Mouse (Mus musculus) MEL (cell line): Measurements from ENCODE around the gene Syt2. TPM values are rescaled to one million over a fixed set of nuclear protein-coding genes. Genes with fewer than 3 reads are reported as not detected.
A peak's percentile ranks its signal among the peaks of the same experiment; 100 is the strongest.

Source experiments
- DNase-seq: peaks from one replicate; pipeline ENCODE4 v3.0.0; 2011; ENCODE audit warnings: low read depth, low spot score
- H3K27ac ChIP-seq: 2 replicates; pipeline ENCODE4 v1.5.1; 2012; ENCODE audit warnings: low read depth, mild to moderate bottlenecking, control low read depth, low read length, moderate library complexity; ENCODE audit not compliant: control insufficient read depth
- H3K27me3 ChIP-seq, 2 experiments: fragments of 150-350 bp in 1 of 2; sonication (generic) in 1 of 2; 2 replicates each; pipeline ENCODE4 v1.6.1; 2012; ENCODE audit warnings: low read length in 2 of 2, mild to moderate bottlenecking in 2 of 2, improper control_type of control experiment in 1 of 2, moderate library complexity in 1 of 2; ENCODE audit not compliant: insufficient read depth in 2 of 2, control insufficient read depth in 1 of 2
- H3K36me3 ChIP-seq, 2 experiments: 2 replicates each; pipeline ENCODE4 v1.6.1; 2012 to 2014; ENCODE audit warnings: low read length in 2 of 2, improper control_type of control experiment in 1 of 2, inconsistent platforms in 1 of 2, mild to moderate bottlenecking in 1 of 2; ENCODE audit not compliant: insufficient read depth in 2 of 2, control insufficient read depth in 1 of 2
- H3K4me1 ChIP-seq, 2 experiments: fragments of 150-350 bp in 1 of 2; sonication (generic) in 1 of 2; 2 replicates each; pipeline ENCODE4 v1.6.1; 2012; ENCODE audit warnings: low read length in 2 of 2, improper control_type of control experiment in 1 of 2, mild to moderate bottlenecking in 1 of 2; ENCODE audit not compliant: insufficient read depth in 2 of 2, control insufficient read depth in 1 of 2
- H3K4me3 ChIP-seq, 2 experiments: fragments of 150-350 bp in 1 of 2; sonication (generic) in 1 of 2; 2 replicates each; pipeline ENCODE4 v1.5.1; 2012; ENCODE audit warnings: low read depth in 2 of 2, low read length in 2 of 2, mild to moderate bottlenecking in 2 of 2, moderate library complexity in 2 of 2, control low read depth in 1 of 2, improper control_type of control experiment in 1 of 2; ENCODE audit not compliant: control insufficient read depth in 1 of 2, insufficient read depth in 1 of 2
- H3K79me2 ChIP-seq: 2 replicates; pipeline ENCODE4 v1.6.1; 2012; ENCODE audit warnings: mild to moderate bottlenecking, low read length, moderate library complexity; ENCODE audit not compliant: control insufficient read depth, poor library complexity, insufficient read depth
- H3K9ac ChIP-seq: 2 replicates; pipeline ENCODE4 v1.6.1; 2012; ENCODE audit warnings: low read depth, mild to moderate bottlenecking, control low read depth, low read length, moderate library complexity; ENCODE audit not compliant: control insufficient read depth, poor library complexity, severe bottlenecking
- H3K9me3 ChIP-seq: fragments of 150-350 bp; sonication (generic); replicated peaks from 2 replicates; pipeline ENCODE4 v1.6.1; 2012; ENCODE audit warnings: mild to moderate bottlenecking, low read length, improper control_type of control experiment, moderate library complexity; ENCODE audit not compliant: insufficient read depth
- BHLHE40 ChIP-seq: IDR thresholded peaks from 2 replicates; pipeline ENCODE4 v1.6.1; 2012; ENCODE audit warnings: low read depth, mild to moderate bottlenecking, inconsistent platforms, low read length, improper control_type of control experiment, borderline replicate concordance
- CHD2 ChIP-seq: IDR thresholded peaks from 2 replicates; pipeline ENCODE4 v1.6.1; 2011; ENCODE audit warnings: low read length, improper control_type of control experiment
- E2F4 ChIP-seq: IDR thresholded peaks from 2 replicates; pipeline ENCODE4 v1.6.1; 2011; ENCODE audit warnings: low read depth, low read length, improper control_type of control experiment, borderline replicate concordance
- ELF1 ChIP-seq: IDR thresholded peaks from 2 replicates; pipeline ENCODE4 v1.6.1; 2014; ENCODE audit warnings: low read depth, mild to moderate bottlenecking, inconsistent platforms, low read length, improper control_type of control experiment, moderate library complexity
- EP300 ChIP-seq, 2 experiments: IDR thresholded peaks; 2 replicates each; pipeline ENCODE4 v1.6.1; 2011; ENCODE audit warnings: improper control_type of control experiment in 2 of 2, low read length in 2 of 2, low read depth in 1 of 2, mild to moderate bottlenecking in 1 of 2
- ETS1 ChIP-seq: IDR thresholded peaks from 2 replicates; pipeline ENCODE4 v1.6.1; 2012; ENCODE audit warnings: low read depth, mild to moderate bottlenecking, inconsistent platforms, low read length, improper control_type of control experiment, moderate library complexity
- GABPA ChIP-seq: IDR thresholded peaks from 2 replicates; pipeline ENCODE4 v1.6.1; 2012; ENCODE audit warnings: low read depth, mild to moderate bottlenecking, inconsistent platforms, low read length, improper control_type of control experiment, moderate library complexity
- GATA1 ChIP-seq: IDR thresholded peaks from 2 replicates; pipeline ENCODE4 v1.6.1; 2011; ENCODE audit warnings: low read depth, low read length, improper control_type of control experiment
- HCFC1 ChIP-seq: IDR thresholded peaks from 2 replicates; pipeline ENCODE4 v1.6.1; 2012; ENCODE audit warnings: low read depth, mild to moderate bottlenecking, inconsistent platforms, low read length, improper control_type of control experiment, moderate library complexity
- JUND ChIP-seq: IDR thresholded peaks from 2 replicates; pipeline ENCODE4 v1.6.1; 2011; ENCODE audit warnings: low read depth, mild to moderate bottlenecking, improper control_type of control experiment, low read length
- MAFK ChIP-seq: IDR thresholded peaks from 2 replicates; pipeline ENCODE4 v1.6.1; 2011; ENCODE audit warnings: low read depth, mild to moderate bottlenecking, low read length, improper control_type of control experiment, borderline replicate concordance
- MAX ChIP-seq: IDR thresholded peaks from 2 replicates; pipeline ENCODE4 v1.6.1; 2011; ENCODE audit warnings: low read length, improper control_type of control experiment
- MEF2A ChIP-seq: IDR thresholded peaks from 2 replicates; pipeline ENCODE4 v1.6.1; 2014; ENCODE audit warnings: low read depth, mild to moderate bottlenecking, inconsistent platforms, low read length, improper control_type of control experiment; ENCODE audit not compliant: poor library complexity, insufficient replicate concordance, severe bottlenecking; ENCODE audit errors: extremely low read depth
- MXI1 ChIP-seq: IDR thresholded peaks from 2 replicates; pipeline ENCODE4 v1.6.1; 2011; ENCODE audit warnings: mild to moderate bottlenecking, low read depth, low read length, improper control_type of control experiment
- MYB ChIP-seq: IDR thresholded peaks from 2 replicates; pipeline ENCODE4 v1.6.1; 2011; ENCODE audit warnings: mild to moderate bottlenecking, low read depth, low read length, improper control_type of control experiment
- MYC ChIP-seq: IDR thresholded peaks from 2 replicates; pipeline ENCODE4 v1.6.1; 2011; ENCODE audit warnings: low read depth, mild to moderate bottlenecking, low read length, improper control_type of control experiment, moderate library complexity
- NELFE ChIP-seq: IDR thresholded peaks from 2 replicates; pipeline ENCODE4 v1.6.1; 2011; ENCODE audit warnings: low read depth, low read length, improper control_type of control experiment
- NRF1 ChIP-seq: IDR thresholded peaks from 2 replicates; pipeline ENCODE4 v1.6.1; 2014; ENCODE audit warnings: low read depth, mild to moderate bottlenecking, inconsistent platforms, low read length, improper control_type of control experiment, moderate library complexity; ENCODE audit not compliant: poor library complexity, insufficient read depth, severe bottlenecking
- POLR2A ChIP-seq, 2 experiments: IDR thresholded peaks; 2 replicates each; pipeline ENCODE4 v1.6.1; 2011 to 2012; ENCODE audit warnings: low read length in 2 of 2, mild to moderate bottlenecking in 2 of 2, control low read depth in 1 of 2, improper control_type of control experiment in 1 of 2, low read depth in 1 of 2, moderate library complexity in 1 of 2; ENCODE audit not compliant: control insufficient read depth in 1 of 2, insufficient read depth in 1 of 2, poor library complexity in 1 of 2
- RAD21 ChIP-seq: IDR thresholded peaks from 2 replicates; pipeline ENCODE4 v1.6.1; 2011; ENCODE audit warnings: mild to moderate bottlenecking, low read depth, low read length, improper control_type of control experiment
- SMC3 ChIP-seq: IDR thresholded peaks from 2 replicates; pipeline ENCODE4 v1.6.1; 2011; ENCODE audit warnings: low read depth, low read length, improper control_type of control experiment
- TAL1 ChIP-seq: IDR thresholded peaks from 2 replicates; pipeline ENCODE4 v1.6.1; 2012; ENCODE audit warnings: mild to moderate bottlenecking, inconsistent platforms, low read length, moderate library complexity, mixed read lengths
- TCF12 ChIP-seq: IDR thresholded peaks from 2 replicates; pipeline ENCODE4 v1.6.1; 2014; ENCODE audit warnings: low read depth, mild to moderate bottlenecking, inconsistent platforms, low read length, improper control_type of control experiment, moderate library complexity
- USF1 ChIP-seq: IDR thresholded peaks from 2 replicates; pipeline ENCODE4 v1.6.1; 2014; ENCODE audit warnings: low read depth, mild to moderate bottlenecking, inconsistent platforms, low read length, improper control_type of control experiment, moderate library complexity
- USF2 ChIP-seq, 2 experiments: IDR thresholded peaks; 2 replicates each; pipeline ENCODE4 v1.6.1; 2011 to 2012; ENCODE audit warnings: improper control_type of control experiment in 2 of 2, low read length in 2 of 2, borderline replicate concordance in 1 of 2, inconsistent platforms in 1 of 2, low read depth in 1 of 2, mild to moderate bottlenecking in 1 of 2; ENCODE audit not compliant: insufficient read depth in 1 of 2
- ZC3H11A ChIP-seq: IDR thresholded peaks from 2 replicates; pipeline ENCODE4 v1.6.1; 2012; ENCODE audit warnings: low read depth, mild to moderate bottlenecking, inconsistent platforms, low read length, improper control_type of control experiment
- ZKSCAN1 ChIP-seq: IDR thresholded peaks from 2 replicates; pipeline ENCODE4 v1.6.1; 2012; ENCODE audit warnings: low read depth, mild to moderate bottlenecking, inconsistent platforms, low read length, improper control_type of control experiment, moderate library complexity
- ZNF384 ChIP-seq: IDR thresholded peaks from 2 replicates; pipeline ENCODE4 v1.6.1; 2012; ENCODE audit warnings: low read depth, mild to moderate bottlenecking, inconsistent platforms, low read length, improper control_type of control experiment
- polyA plus RNA-seq, 2 experiments: library from polyadenylated mRNA; stranded (reverse) in 1 of 2; unstranded in 1 of 2; fragments of >175 nt in 1 of 2; fragments of >200 nt in 1 of 2; gene quantifications; 2 replicates each; pipeline versions ENCODE4 v1.2.1 to v1.2.4; 2012; ENCODE audit warnings: low replicate concordance in 2 of 2, low read depth in 1 of 2; ENCODE audit not compliant: insufficient read length in 2 of 2, insufficient read depth in 1 of 2, missing spikeins in 1 of 2
- total RNA-seq: library from RNA; depleted of rRNA; stranded (reverse); fragments of 300-350 nt; gene quantifications from 2 replicates; pipeline ENCODE4 v1.2.3, GENCODE M21; 2012

The Syt2 gene
- total and polyA plus RNA-seq, 3 experiments, result 0.31 TPM; not detected in 2

GRCm38 (mm10) chr1:134788096-134788495 lies 141.6 kb downstream of the Syt2 start:
- Histone ChIP-seq H3K27ac (no peak overlapping the region), H3K79me2 (no peaks in the 10 kb centered on the region), H3K9me3 (no peaks in the 10 kb centered on the region), H3K36me3 (peaks cover 0 to 20% of the 10 kb centered on the region in 2 experiments; a peak in 2 of 4 replicates), H3K4me1 (peaks cover 3 to 11% of the 10 kb centered on the region in 2 experiments; a peak in 3 of 4 replicates), H3K9ac (no peak overlapping the region), H3K4me3 (no peak overlapping the region), H3K27me3 (no peaks in the 10 kb centered on the region)
- no peak for DNase-seq
- TF ChIP-seq TCF12 (no peak), USF2 (IDR thresholded peaks at IDR 0.05; ENCODE audit: borderline replicate concordance in 1 of 2, insufficient read depth in 1 of 2, low read depth in 1 of 2, low read length in 2 of 2) (no peak), CHD2 (no peak), MAFK (no peak), NRF1 (no peak), MYB (no peak), E2F4 (no peak), TAL1 (no peak), MAX (no peak), MYC (no peak), NELFE (no peak), USF1 (no peak), BHLHE40 (no peak)

DNA sequence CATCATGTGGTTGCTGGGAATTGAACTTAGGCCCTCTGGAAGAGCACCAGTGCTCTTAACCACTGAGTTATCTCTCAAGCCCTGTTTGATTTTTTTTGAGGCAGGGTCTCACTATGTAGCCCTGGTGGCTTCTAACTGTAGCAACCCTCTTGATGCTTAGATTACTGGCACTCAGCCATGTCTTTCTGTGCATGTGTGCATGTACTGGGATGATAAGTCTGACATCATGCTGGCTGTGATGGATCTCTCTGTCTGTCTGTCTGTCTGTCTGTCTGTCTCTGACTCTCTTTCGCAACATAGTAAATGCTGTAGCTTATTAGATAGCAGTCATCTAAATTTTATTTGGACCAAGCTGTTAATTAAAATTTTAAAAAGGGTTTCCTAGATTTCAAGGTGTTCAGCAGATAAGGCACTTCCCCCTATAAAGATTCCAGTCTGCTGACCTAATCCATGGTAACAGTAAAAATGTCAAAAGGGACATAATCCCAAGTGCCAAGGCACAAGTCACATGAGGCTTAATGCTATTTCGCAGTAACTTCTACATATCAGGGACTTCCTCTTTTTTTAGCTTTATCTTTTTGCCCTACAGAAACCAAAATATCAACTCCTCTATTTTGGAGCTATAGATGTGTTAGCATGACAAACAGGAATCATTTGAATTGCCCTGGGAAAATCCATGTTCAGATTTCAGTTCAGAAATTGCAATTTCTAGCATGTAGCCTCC lies 144.4 kb downstream of the Syt2 start:
- peak; percentile 82 for DNase-seq
- TF ChIP-seq USF1 (peak; percentile 88), CHD2 (no peak), MYC (peak; percentile 54; the same call in 1 of the 2 replicates), ZC3H11A (no peak), GATA1 (peak; percentile 80), GABPA (no peak), ELF1 (no peak), ZKSCAN1 (peak; percentile 65; the same call in 1 of the 2 replicates), JUND (no peak), MEF2A (no peak), MAX (no peak), USF2 (IDR thresholded peaks at IDR 0.05; ENCODE audit: borderline replicate concordance in 1 of 2, insufficient read depth in 1 of 2, low read depth in 1 of 2, low read length in 2 of 2) (peak in 1 of 2 experiments; percentile 49; a peak in 1 of 4 replicates), SMC3 (0 out of 2 replicates have a peak, but pooled peaks have one; percentile 2), RAD21 (no peak), POLR2A (IDR thresholded peaks at IDR 0.05; ENCODE audit: control insufficient read depth in 1 of 2, insufficient read depth in 1 of 2, low read depth in 1 of 2, low read length in 2 of 2, poor library complexity in 1 of 2) (no peak), TCF12 (peak; percentile 63; the same call in 1 of the 2 replicates), ETS1 (peak; percentile 31; the same call in 1 of the 2 replicates), BHLHE40 (peak; percentile 78; the same call in 1 of the 2 replicates), NRF1 (no peak), ZNF384 (no peak), HCFC1 (no peak), EP300 (IDR thresholded peaks at IDR 0.05; ENCODE audit: low read depth in 1 of 2, low read length in 2 of 2) (peak; percentile 26 to 58; a peak in 3 of 4 replicates), MXI1 (no peak)

More for the DNA sequence above, 144.4 kb downstream of the Syt2 start:
- no peaks in the 10 kb centered on the region for H3K27me3 ChIP-seq
- no peaks in the 10 kb centered on the region for H3K79me2 ChIP-seq
- peaks cover 0 to 20% of the 10 kb centered on the region in 2 experiments; a peak in 2 of 4 replicates for H3K36me3 ChIP-seq
- peak overlapping the region; percentile 59 for H3K27ac ChIP-seq
- H3K9me3 ChIP-seq, result no peaks in the 10 kb centered on the region
- no peak overlapping the region for H3K9ac ChIP-seq
- H3K4me1 ChIP-seq, result peaks cover 3 to 11% of the 10 kb centered on the region in 2 experiments; a peak in 3 of 4 replicates
- no peak overlapping the region for H3K4me3 ChIP-seq
